Mouse (Mus musculus) induced T-regulatory cell, adult 2 months (primary cell): Measurements from ENCODE around the gene Sec16a.

ENCODE experiments used
- DNase-seq: peaks from one replicate; pipeline ENCODE4 v3.0.0-alpha.2; 2012; ENCODE audit warnings: low read depth

Gene Sec16a

GRCm38 (mm10) chr2:26444946-26445665 lies at the start of gene Sec16a:
Gene Sec16a (minus strand): TSS chr2:26445216.
- peak; percentile 100 for DNase-seq

GRCm38 (mm10) chr2:26494396-26494795 lies 49.4 kb upstream of the Sec16a start:
- no peak for DNase-seq

- DNase-seq = peak; percentile 89
These were observed 48.2 kb upstream of the Sec16a start for GRCm38 (mm10) chr2:26493021-26493781.

- no peak for DNase-seq
These were observed 45.8 kb upstream of the Sec16a start for GRCm38 (mm10) chr2:26490760-26491301.

GRCm38 (mm10) chr2:26488535-26489135 lies 43.6 kb upstream of the Sec16a start:
- no peak for DNase-seq

GRCm38 (mm10) chr2:26487322-26488021 lies 42.5 kb upstream of the Sec16a start:
- DNase-seq = no peak

GRCm38 (mm10) chr2:26486835-26487321 lies 41.9 kb upstream of the Sec16a start:
- DNase-seq = no peak

- no peak for DNase-seq
These were observed 41.3 kb upstream of the Sec16a start for GRCm38 (mm10) chr2:26486264-26486810.

GRCm38 (mm10) chr2:26485710-26486109 lies 40.7 kb upstream of the Sec16a start:
- DNase-seq = no peak

- DNase-seq = no peak
These were observed 40.3 kb upstream of the Sec16a start for GRCm38 (mm10) chr2:26485278-26485677.

GRCm38 (mm10) chr2:26484169-26484568 lies 39.2 kb upstream of the Sec16a start:
- no peak for DNase-seq

- peak; percentile 74 for DNase-seq
These were observed 38.3 kb upstream of the Sec16a start for GRCm38 (mm10) chr2:26483230-26483869.

- DNase-seq = no peak
These were observed 37.8 kb upstream of the Sec16a start for GRCm38 (mm10) chr2:26482824-26483223.

- DNase-seq = no peak
These were observed 36.9 kb upstream of the Sec16a start for GRCm38 (mm10) chr2:26481724-26482495.

- no peak for DNase-seq
These were observed 35.9 kb upstream of the Sec16a start for GRCm38 (mm10) chr2:26480911-26481310.

GRCm38 (mm10) chr2:26478685-26479205 lies 33.7 kb upstream of the Sec16a start:
- DNase-seq = no peak

GRCm38 (mm10) chr2:26477911-26478310 lies 32.9 kb upstream of the Sec16a start:
- DNase-seq = no peak

GRCm38 (mm10) chr2:26475505-26476430 lies 30.8 kb upstream of the Sec16a start:
- no peak for DNase-seq
